Mouse (Mus musculus) left cerebral cortex, adult 18-20 months (tissue): ENCODE measurements around the gene Dap. TPM values are rescaled to one million over a fixed set of nuclear protein-coding genes. Genes with fewer than 3 reads are reported as not detected.

ENCODE experiments used
- DNase-seq, 2 experiments: peaks; one replicate each; pipeline ENCODE4 v3.0.0; 2021 to 2022; ENCODE audit warnings: low spot score in 2 of 2, mixed read lengths in 1 of 2
- total RNA-seq, 2 experiments: library from RNA; stranded (reverse); gene quantifications; 2 replicates each; pipeline ENCODE4 v1.2.3; 2021

Gene Dap
- total RNA-seq, 2 experiments from 2014 or later: 5.8 to 8.1 TPM

DNA sequence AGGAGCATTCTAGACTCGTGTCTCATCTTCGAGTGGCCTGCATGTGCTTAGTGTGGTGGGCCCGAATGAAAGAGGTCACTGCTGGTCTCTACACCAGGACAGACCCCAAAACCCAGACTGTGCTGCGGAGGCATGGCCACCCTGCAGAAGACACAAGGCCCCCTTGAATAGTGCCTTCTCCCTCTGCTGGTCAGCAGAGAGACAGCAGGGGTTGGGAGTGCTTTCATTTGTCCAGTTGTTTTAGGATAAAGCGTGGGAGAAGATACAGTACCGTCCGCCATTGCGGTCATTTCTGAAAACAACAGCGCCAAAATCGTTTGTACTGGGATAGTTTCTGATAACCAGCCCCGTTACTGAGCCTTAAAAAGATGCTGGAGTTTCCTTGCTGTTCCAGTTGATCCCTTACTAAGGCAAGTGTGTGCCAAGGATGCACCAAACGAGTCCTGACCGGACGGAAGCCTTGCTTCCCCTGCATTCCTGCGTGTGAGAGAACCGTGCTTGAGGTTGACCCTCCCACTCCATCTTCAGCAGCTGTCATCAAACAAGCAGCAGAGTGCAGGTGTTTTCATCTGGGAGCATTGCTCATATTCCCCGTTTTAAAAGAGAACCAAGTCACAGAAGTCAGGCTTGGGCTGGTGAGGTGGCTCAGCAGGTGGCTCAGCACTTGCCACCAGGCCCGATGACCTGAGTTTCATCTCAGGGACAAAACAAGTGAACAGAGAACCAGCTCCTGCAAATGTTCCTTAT lies 34.8 kb downstream of the Dap start:
- DNase-seq: no peak

DNA sequence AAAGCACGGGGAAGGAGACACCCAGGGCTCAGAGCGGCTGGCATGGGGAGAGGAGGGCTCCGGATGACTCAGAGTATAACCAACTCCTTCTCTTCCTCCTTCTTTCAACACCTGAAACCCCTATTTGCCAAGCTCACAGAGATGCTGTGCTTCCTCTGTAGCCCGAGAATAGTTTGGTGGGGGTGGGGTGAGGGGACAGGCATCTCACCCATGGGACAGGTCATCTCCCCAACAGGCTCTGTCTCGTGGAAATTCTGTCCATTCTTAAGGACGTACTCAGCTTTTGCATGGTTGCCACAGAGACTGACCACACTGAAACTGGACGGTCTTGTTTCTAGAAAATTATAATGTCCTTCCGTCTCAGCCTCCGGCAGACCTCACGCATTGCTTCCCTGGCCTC lies 37.0 kb downstream of the Dap start:
- no peak for DNase-seq

DNA sequence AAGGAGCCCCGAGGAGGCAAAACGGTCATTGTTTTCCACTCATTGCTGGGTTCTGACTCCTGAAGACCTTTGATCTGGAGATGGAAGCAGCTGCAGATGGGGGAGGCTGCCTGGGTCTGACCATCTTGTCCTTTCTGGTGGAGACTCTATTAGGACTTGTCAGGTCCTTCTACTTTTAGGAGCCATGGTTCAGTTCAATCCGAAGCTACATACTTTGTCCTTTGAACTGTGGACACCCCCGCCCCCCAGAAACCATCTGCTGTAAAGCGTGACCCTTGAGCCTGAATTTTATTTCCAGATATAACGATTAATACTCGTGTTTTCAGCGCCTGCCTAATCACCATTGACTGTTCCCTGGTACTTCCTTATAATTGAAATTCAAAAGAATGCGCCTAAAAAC lies 38.2 kb downstream of the Dap start:
- no peak for DNase-seq

DNA sequence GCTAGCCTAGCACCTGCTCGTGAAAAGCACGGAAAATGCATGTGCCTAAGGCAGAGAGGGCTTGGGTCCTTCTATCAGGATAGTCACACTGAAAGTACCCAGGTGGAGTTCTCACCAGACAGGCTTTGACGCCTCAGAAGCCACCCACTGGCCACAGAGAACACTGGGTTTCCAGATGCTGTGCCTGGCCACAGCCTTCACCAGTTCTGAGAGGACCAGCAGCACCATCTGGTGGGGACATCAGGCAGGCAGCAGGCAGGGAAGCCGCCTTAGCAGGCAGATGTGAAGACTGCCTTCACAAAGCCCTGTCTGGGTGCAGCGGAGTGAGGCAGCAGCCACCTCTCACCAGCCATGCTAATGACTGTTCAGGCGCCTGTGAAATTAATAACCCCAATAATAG lies 40.7 kb downstream of the Dap start:
- DNase-seq: peak; percentile 89 to 92

DNA sequence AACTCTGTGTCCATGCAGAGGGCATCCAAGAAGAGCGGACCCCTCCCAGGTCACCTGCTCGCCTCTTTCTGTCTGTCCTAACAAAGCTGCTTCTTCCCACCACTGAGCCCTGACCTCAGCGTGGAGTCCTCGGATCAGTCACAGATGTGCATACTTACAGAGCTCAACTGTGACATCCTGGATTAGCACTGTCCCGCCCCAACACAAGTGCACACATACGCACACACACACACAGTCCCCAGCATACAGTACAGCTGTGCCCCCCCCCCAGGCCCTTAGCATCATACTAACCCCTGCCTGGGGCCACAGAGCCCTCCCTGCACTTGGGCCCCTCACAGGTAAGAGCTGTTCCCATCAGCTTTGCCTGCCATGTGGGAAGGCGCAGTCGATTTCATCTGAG lies 41.3 kb downstream of the Dap start:
- DNase-seq: no peak

DNA sequence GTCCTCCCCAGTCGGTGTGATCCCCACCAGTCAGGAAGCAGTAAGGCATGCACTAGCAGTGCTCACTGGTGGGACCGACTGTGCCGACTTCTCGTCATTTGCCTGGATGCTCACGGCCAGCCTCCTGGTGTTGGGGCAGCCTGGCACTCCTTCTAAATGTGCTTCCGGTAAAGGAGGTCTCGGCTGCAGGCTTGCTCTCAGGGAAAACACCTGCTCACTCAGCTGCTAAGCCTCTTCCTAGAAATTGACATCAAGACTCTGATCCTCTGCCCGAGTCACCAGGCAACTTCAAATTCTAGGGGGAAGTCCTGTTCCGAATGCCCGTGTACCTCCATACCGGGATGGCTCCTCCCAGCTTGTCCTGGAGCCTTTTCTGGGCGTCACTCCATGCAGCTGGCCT lies 41.7 kb downstream of the Dap start:
- DNase-seq: no peak

DNA sequence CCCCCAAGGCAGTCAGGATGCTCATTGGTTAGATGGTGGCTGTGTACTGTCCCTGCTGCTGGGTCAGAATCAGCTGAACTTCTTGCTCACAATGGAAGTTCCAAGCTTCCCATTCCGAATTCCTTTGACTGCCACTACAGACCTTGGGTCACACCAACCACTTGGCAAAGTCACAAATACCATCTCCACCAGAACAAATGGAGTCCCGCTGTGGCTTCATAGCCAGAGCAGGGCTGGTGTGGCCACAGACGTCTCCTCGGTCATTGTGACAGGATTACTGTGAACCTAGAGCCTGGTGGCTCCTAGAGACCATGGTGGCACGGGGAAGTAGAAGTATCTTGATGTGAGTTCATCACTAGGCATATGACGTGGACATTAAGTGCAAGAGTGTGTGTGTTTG lies 44.0 kb downstream of the Dap start:
- no peak for DNase-seq

DNA sequence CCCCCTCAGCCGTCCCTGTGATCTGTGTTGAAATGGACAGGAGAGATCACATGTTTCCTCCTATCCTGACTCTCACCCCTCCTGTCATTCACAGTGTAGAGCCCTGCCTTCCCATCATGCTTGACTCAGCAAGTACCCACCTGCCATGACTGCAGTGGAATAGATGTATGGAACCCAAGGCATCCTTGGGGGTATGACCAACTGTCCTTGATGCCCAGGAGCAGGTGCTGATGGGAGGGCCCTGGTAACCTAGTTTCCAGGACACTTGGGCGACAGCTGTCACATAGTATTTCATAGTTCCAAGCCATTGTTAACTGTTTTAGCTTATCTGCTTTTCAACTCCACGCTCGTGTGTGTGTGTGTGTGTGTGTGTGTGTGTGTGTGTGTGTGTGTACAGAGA lies 45.4 kb downstream of the Dap start:
- DNase-seq: no peak

DNA sequence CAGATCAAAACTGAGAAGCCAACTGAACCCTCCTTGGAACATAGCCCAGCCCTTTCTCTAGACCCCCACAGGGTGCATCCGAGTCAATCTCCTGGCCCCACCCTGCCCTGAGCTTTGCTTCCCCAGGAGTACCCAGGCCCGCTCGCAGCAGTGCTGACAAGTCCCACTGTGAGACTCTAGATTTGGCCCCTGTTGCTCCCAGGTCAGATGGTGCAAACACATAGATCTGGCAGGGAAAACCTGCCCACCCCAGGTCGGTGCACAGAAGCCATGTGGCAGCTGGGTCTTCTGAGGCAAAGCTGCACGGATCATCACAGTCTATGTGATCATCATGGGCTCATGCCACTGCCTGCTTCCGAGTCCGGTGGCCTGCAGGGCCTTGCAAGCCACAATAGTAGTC lies 48.6 kb downstream of the Dap start:
- no peak for DNase-seq

DNA sequence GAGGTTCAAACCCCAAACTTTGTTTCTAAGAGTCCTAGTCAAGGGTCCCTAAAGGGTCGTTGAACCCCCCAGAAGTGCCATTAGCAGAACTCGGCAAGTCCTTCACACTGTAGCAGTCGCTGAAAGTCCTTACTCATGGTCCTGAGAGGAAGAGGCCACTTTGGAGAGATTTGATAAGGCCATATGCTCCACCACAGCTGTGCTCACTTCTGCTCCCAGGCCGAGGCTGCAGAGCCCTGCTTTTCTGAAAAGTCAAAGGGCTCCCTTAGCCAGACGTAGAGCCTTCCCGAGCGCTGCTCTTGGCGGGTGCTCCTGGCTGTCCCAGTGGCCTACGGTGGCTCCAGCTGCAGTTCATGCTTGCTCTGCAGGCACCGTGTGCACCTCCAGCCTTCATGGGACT lies 49.4 kb downstream of the Dap start:
- no peak for DNase-seq

DNA sequence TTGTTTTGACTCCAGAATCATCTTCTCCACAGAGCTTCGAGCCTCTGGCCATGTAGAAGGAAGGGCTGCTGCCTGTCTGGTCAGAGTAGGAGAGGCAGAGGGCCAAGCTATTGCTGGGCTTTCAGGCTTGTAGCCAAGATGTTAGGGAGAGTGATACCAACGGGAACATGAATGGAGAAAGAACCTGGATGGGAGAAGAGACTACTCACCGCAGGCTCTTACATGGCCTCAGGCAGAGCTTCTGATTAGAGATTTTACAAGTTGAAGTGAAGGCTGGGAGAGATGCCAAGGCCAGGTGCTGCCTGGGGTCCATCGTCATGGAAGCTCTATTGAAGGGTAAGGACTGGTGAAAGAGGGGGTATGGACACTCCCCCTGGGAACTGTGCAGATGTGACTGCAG lies 54.0 kb downstream of the Dap start:
- no peak for DNase-seq

DNA sequence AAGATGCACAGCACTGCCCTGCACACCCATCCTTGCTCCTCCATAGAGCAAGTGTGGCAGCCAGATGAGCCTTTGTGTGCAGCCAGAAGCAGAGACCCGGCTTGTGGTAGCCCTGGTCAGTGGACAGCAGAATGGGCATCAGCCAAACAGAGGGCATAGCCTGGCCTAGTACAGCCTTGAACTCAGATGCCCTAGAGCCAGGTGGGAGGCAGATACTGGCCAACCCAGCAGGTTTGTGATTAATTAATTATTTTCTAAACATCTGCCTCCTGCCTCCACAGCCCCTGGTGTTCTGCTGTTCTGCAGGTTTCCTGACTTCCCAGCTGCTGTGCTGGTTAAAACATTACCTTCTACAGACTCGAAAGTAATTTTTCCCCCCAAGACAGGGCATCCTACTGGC lies 55.0 kb downstream of the Dap start:
- no peak for DNase-seq

DNA sequence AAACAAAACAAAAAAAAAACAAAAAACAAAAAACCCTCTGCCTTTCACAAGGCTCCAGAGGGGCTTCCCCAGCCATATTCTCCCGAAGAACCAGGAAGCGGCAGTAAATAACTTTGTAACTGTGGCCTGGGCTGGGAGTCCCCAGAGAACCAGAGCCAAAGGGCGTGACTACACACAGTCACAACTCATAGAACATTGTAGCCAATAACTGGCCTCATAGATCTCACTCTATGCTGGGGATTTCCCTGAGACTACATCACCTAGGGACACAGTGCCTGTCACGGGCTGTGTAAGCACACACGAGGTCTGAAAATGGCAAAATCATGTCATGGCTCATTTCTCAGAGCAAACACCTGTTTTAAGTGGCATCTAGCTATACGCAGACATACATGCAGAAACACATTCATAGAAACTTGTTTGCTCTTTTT lies 55.5 kb downstream of the Dap start:
- DNase-seq: no peak

DNA sequence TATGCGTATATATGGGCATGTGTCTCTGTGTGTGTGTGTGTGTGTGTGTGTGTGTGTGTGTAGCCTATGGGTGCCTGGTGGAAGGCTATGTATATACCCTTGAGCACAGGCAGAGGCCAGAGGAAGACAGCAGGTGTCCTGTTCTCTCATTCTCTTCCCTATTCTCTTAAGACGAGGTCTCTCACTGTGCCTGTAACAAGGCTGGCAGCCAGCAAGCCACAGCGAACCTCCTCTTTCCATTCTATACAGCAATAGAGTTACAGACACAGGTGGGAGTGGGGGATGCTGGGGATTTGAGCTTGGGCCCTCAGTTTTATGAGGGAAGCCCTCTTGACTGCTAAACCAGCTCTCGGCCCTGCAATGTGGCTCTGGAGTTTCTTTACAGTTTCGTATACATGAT lies 55.9 kb downstream of the Dap start:
- DNase-seq: no peak

DNA sequence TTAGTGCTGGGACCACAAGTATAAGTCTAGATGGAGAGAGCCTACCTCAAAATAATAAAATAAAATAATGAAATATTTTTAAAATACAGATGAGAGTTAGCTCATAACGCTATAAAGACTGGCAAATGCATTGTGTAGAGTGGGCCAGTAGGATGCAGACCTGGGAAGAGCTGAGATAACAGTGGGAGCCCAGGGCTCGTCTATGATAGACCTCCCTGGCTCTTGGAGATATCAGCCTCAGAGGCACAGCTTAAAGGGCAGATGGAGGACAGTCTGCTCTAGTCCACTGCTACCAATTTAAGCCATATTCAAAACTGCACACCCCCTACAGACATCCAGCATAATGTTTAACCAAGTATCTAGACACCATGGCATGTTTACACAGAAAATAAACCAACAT lies 56.6 kb downstream of the Dap start:
- DNase-seq: no peak

DNA sequence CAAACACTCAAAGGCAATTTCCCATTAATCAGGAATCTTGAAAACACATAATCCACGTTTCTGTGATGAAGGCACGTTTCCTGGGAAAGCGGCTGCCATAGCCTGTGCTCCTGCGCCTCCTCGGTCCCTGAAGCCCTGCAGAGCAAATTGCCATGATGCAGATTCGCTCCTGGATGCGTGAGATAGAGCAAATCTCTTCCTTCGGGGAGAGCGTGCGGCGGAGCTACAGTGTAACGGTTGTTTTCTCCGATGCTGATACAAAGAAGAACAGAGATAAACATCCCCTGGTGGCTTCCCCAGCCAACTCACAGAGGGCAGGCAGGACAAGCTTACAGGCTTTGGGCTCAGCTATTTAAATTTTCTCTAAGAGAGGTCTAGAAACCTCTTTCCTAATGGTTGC lies 57.7 kb downstream of the Dap start:
- no peak for DNase-seq

DNA sequence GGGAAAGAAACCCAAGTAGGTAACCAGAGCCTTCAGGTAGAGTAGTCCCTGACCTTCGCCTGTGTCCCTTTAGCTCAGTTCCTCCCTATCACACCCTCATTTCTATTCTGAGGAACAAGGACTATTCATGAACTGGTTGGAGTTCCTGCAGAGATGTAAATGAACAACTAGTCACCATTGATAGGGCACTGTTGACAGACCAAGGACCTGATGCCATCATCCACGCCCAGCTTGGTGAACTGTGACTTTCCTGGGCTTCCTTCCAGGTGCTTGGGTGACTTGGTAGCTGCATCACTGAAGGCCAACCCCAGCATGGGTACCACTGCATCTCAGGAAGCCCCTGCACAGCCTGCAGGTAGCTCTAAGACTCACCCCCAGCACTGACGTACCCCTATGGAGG lies 58.2 kb downstream of the Dap start:
- DNase-seq: no peak

DNA sequence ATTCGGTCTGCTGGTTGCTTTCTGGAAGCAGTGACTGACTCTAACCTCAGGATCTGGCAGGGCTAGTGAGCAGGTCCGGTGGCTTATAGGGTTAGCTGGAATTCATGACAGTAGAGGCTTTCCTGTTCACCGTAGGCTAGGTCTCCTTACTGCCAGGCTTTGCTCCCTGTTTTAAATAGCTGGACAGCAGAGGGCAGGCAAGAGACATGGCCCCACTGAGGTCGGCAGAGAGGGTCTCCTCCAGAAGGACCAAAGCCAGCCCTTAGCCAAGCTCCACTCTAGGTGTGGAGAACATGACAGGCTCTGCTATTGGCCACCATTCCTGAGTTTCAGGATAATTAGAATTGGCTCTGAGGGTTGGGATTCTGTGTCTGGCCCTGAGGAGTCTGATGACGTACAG lies 60.0 kb downstream of the Dap start:
- no peak for DNase-seq

DNA sequence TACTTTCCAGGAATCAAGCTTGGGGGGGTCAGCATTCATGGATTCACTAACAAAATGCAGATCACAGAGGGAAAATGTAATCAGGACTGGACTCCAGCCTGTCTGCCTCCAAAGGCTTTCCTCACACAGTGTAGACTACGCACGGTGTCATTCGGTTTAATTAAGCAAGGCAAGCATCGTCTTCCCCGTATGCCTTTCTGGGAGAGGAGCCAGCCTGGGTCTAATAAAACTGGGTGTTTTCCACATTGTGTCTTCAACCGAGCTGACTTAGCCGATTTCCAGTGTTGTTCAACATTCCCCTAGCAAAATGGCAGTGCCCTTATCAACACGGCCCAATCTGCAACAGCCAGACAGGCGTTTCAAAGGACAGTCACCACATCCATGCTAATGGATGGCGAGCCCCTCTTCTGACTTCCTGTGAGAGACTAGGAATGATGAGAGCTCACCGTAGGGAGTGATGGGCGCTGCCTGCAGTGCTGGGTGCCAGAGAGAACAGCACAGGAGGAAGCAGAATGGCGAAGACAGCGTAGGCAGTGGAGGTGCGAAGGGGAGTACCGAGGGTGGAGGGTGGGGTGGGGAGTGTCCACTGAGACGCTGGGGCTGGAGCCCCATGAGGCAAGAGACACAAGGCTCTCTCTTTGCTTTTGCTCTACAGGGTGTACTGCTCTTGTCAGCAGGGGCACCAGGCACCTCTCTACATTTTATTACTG lies 61.0 kb downstream of the Dap start:
- no peak for DNase-seq

DNA sequence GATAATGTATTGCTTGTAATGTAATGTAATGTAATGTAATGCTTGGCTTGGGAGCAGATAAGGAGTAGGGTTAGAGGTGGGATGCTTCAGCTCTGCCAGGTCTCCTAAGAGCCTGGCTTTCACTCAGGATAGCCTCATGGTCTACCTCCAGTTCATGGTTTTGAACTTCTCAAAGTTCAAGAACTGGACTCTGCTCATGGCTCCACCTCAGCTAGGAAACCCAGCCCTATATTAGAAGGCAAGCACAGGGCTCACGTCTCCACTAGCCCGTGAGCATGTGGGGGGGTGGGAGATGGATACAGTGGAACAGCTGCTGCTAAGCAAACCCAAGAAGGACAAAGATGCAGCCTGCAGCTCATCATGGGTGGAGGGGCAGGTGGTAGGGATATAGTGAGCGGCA lies 61.6 kb downstream of the Dap start:
- DNase-seq: no peak

DNA sequence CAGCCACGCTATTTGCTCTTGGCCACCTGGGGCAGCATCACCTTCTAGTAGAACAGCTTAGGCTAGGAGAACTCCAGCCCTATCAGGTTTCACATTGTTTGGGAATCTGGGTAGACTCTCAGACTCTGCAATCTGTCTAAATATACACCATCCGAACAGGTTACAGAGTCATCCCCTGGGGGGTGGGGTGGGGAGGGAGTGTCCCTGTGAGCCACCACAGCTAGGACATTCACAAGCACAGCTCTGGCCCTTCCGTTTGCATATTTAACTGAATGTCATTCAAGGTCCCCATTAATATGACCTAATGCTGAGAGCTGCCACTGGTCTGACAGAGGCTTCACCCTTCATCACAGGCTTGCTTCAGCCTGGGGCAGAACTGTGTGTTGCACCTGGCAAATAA lies 68.5 kb downstream of the Dap start:
- no peak for DNase-seq

DNA sequence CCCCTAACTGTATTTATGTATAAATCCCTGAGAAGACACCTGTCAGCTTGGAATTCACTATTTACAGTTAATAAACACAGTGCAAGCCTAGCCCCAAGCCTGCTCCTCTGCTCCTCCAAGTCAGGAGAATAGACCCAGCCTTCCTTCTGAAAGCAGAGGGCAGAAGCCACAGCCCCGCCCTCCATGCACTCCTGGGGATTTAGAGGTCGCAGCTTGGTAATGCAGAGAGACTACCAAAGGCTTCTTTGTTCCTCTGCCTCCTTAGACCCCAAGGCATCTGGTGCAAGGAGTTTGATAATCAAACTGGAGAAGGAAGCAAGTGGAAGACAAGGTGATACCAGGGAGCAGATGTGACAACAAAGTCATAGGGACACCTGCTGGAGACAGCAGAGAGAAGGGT lies 70.2 kb downstream of the Dap start:
- DNase-seq: no peak
